Mouse (Mus musculus) embryo, embryonic 10 days (tissue): ENCODE measurements around the gene Snrk.
"Not testable (repeated sequence)": the region's sequence is repeated elsewhere in the genome, so short reads cannot be mapped to it uniquely, and the experiment has no call there.

Experiments
- DNase-seq: peaks from one replicate; pipeline ENCODE4 v3.0.0-alpha.2; 2015; ENCODE audit warnings: low spot score

Gene Snrk

GRCm38 (mm10) chr9:122144776-122145175 lies 27.7 kb downstream of the Snrk start:
- no peak for DNase-seq

GRCm38 (mm10) chr9:122145677-122146076 lies 28.6 kb downstream of the Snrk start:
- DNase-seq, result no peak

GRCm38 (mm10) chr9:122146124-122146870 lies 29.2 kb downstream of the Snrk start:
- no peak for DNase-seq

GRCm38 (mm10) chr9:122148356-122148755 lies 31.3 kb downstream of the Snrk start:
- DNase-seq, result no peak

GRCm38 (mm10) chr9:122149997-122150826 lies 33.1 kb downstream of the Snrk start:
- no peak for DNase-seq

- no peak for DNase-seq
These were observed 35.0 kb downstream of the Snrk start for GRCm38 (mm10) chr9:122152063-122152462.

- no peak for DNase-seq
These were observed 35.4 kb downstream of the Snrk start for GRCm38 (mm10) chr9:122152501-122152900.

GRCm38 (mm10) chr9:122153436-122153835 lies 36.4 kb downstream of the Snrk start:
- no peak for DNase-seq

GRCm38 (mm10) chr9:122155193-122155592 lies 38.1 kb downstream of the Snrk start:
- DNase-seq, result no peak

GRCm38 (mm10) chr9:122156389-122157078 lies 39.5 kb downstream of the Snrk start:
- no peak for DNase-seq

- DNase-seq, result no peak
These were observed 40.0 kb downstream of the Snrk start for GRCm38 (mm10) chr9:122157079-122157441.

- DNase-seq, result no peak
These were observed 47.5 kb downstream of the Snrk start for GRCm38 (mm10) chr9:122164535-122164934.

- not testable (repeated sequence) for DNase-seq
These were observed 50.7 kb downstream of the Snrk start for GRCm38 (mm10) chr9:122167719-122168118.

- DNase-seq, result no peak
These were observed 52.8 kb downstream of the Snrk start for GRCm38 (mm10) chr9:122169901-122170300.

- no peak for DNase-seq
These were observed 55.6 kb downstream of the Snrk start for GRCm38 (mm10) chr9:122172612-122173186.

GRCm38 (mm10) chr9:122173405-122174233 lies 56.6 kb downstream of the Snrk start:
- no peak for DNase-seq

GRCm38 (mm10) chr9:122174723-122175122 lies 57.7 kb downstream of the Snrk start:
- no peak for DNase-seq

- DNase-seq, result no peak
These were observed 60.5 kb downstream of the Snrk start for GRCm38 (mm10) chr9:122177256-122178220.

GRCm38 (mm10) chr9:122178427-122178826 lies 61.4 kb downstream of the Snrk start:
- DNase-seq, result no peak

- no peak for DNase-seq
These were observed 63.0 kb downstream of the Snrk start for GRCm38 (mm10) chr9:122180105-122180504.
